Mouse (Mus musculus) liver, embryonic 12.5 days (tissue): ENCODE measurements around the gene Nipal4. TPM values are rescaled to one million over a fixed set of nuclear protein-coding genes. Genes with fewer than 3 reads are reported as not detected.
"Not testable (repeated sequence)": the region's sequence is repeated elsewhere in the genome, so short reads cannot be mapped to it uniquely, and the experiment has no call there.

Experiments
- ATAC-seq: fragments of 200-750 bp; cut with Nextera tagmentation; 2 replicates; pipeline ENCODE4 v1.8.0; 2017; ENCODE audit warnings: moderate number of reproducible peaks, mild to moderate bottlenecking, moderate library complexity
- H3K27ac ChIP-seq: fragments of 300-500 bp; sonication (generic); 2 replicates; pipeline ENCODE4 v1.5.1; 2016; ENCODE audit warnings: mild to moderate bottlenecking
- H3K27me3 ChIP-seq: fragments of 300-500 bp; sonication (generic); replicated peaks from 2 replicates; pipeline ENCODE4 v1.6.1; 2016; ENCODE audit warnings: mild to moderate bottlenecking, moderate library complexity
- H3K36me3 ChIP-seq: fragments of 300-500 bp; sonication (generic); 2 replicates; pipeline ENCODE4 v1.6.1; 2016; ENCODE audit warnings: mild to moderate bottlenecking, moderate library complexity
- H3K4me1 ChIP-seq: fragments of 300-500 bp; sonication (generic); 2 replicates; pipeline ENCODE4 v1.6.1; 2016
- H3K4me2 ChIP-seq: fragments of 300-500 bp; sonication (generic); 2 replicates; pipeline ENCODE4 v1.6.1; 2016; ENCODE audit warnings: mild to moderate bottlenecking, moderate library complexity
- H3K4me3 ChIP-seq: fragments of 300-500 bp; sonication (generic); 2 replicates; pipeline ENCODE4 v1.5.1; 2016; ENCODE audit warnings: mild to moderate bottlenecking, moderate library complexity
- H3K9ac ChIP-seq: fragments of 300-500 bp; sonication (generic); 2 replicates; pipeline ENCODE4 v1.6.1; 2016; ENCODE audit warnings: mild to moderate bottlenecking, moderate library complexity
- H3K9me3 ChIP-seq: fragments of 300-500 bp; sonication (generic); replicated peaks from 2 replicates; pipeline ENCODE4 v1.6.1; 2016; ENCODE audit warnings: mild to moderate bottlenecking, moderate library complexity
- WGBS: fragments of 180-500 bp; shearing (Covaris S2); methylation state at CpG from one replicate; pipeline ENCODE4 v1.1.7; 2016; ENCODE audit not compliant: insufficient replicate concordance; 5-methylcytosine and 5-hydroxymethylcytosine counted together
- polyA plus RNA-seq: library from polyadenylated mRNA; unstranded; fragments of >200 nt; fragmentation: Nextera tagmentation; extraction: Ambion mirVana; gene quantifications from 2 replicates; pipeline ENCODE4 v1.2.1, GENCODE M21; 2016

The Nipal4 gene
- polyA plus RNA-seq, 1 experiment from 2014 or later: 0.26 TPM

GRCm38 (mm10) chr11:46194175-46194574 is 27.9 kb upstream of the Nipal4 start:
- Histone ChIP-seq H3K9me3 (no peaks in the 10 kb centered on the region), H3K27ac (no peak overlapping the region), H3K4me2 (no peak overlapping the region), H3K4me1 (0 out of 2 replicates have a peak, but pooled peaks cover 4% of the 10 kb centered on the region), H3K4me3 (no peak overlapping the region), H3K9ac (no peak overlapping the region), H3K27me3 (no peaks in the 10 kb centered on the region), H3K36me3 (peaks cover 5% of the 10 kb centered on the region; the same call in 1 of the 2 replicates)
- ATAC-seq: no peak
- WGBS: 66% methylated on average over 4 of the region's 4 CpGs

DNA sequence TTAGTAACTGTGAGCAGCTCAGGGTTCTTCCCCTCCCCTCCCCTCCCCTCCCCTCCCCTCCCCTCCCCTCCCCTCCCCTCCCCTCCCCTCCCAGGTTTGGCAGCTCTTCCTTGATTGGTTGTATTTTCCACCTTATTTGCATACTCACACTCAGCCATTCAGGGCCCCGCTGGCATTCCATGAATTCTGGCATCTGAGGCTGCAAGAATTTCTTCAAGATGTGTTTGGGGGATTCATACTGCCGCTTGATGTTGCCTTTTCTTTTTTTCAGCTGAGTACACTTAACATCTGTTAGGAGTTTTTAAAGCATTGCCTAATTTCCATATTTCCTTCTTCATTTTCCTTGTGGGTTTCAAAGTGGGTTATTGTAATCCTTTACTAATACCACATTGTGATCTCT is 22.0 kb upstream of the Nipal4 start:
- Histone ChIP-seq H3K4me3 (no peak overlapping the region), H3K9me3 (no peaks in the 10 kb centered on the region), H3K27me3 (no peaks in the 10 kb centered on the region), H3K9ac (no peak overlapping the region), H3K4me1 (no peaks in the 10 kb centered on the region), H3K36me3 (no peaks in the 10 kb centered on the region), H3K4me2 (no peak overlapping the region), H3K27ac (no peak overlapping the region)
- WGBS: 59% methylated on average over 2 of the region's 2 CpGs
- ATAC-seq: no peak

GRCm38 (mm10) chr11:46185486-46185885 is 19.2 kb upstream of the Nipal4 start:
- Histone ChIP-seq H3K4me3 (no peak overlapping the region), H3K9ac (no peak overlapping the region), H3K36me3 (no peaks in the 10 kb centered on the region), H3K27me3 (no peaks in the 10 kb centered on the region), H3K27ac (no peak overlapping the region), H3K9me3 (no peaks in the 10 kb centered on the region), H3K4me1 (no peaks in the 10 kb centered on the region), H3K4me2 (no peak overlapping the region)
- 22% methylated on average over 4 of the region's 4 CpGs for whole genome bisulfite sequencing
- no peak for ATAC-seq

DNA sequence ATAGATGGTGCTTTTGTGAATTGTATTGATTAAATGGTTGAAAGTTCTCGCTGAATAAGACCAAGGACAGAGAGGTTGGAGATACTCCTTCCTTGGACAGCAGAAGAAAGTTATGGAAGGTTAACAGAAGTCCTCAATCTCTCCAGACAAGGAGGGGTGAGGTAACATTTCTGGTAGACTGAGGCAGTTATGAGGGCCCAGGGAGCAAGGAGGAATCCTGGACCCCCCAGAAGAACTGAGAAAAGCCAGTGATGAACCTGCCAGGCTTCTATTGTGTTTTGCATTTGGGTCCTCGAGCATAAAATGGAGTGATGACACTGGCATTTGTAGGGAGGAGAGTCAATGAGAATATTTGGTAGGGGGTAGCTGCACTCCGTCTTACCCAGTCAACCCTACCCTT is 18.6 kb upstream of the Nipal4 start:
- H3K9me3 ChIP-seq: no peaks in the 10 kb centered on the region
- H3K4me2 ChIP-seq: no peak overlapping the region
- H3K4me3 ChIP-seq: no peak overlapping the region
- 62% methylated on average over 3 of the region's 3 CpGs for WGBS
- H3K9ac ChIP-seq: no peak overlapping the region
- no peaks in the 10 kb centered on the region for H3K27me3 ChIP-seq
- H3K36me3 ChIP-seq: no peaks in the 10 kb centered on the region
- no peak overlapping the region for H3K27ac ChIP-seq
- H3K4me1 ChIP-seq: no peaks in the 10 kb centered on the region
- ATAC-seq: no peak

- 76% methylated on average over 1 of the region's 1 CpGs for WGBS
- H3K36me3 ChIP-seq, H3K27me3 ChIP-seq, H3K4me2 ChIP-seq, H3K9me3 ChIP-seq, H3K9ac ChIP-seq, H3K27ac ChIP-seq, H3K4me3 ChIP-seq, H3K4me1 ChIP-seq, ATAC-seq: not testable (repeated sequence)
Measured at GRCm38 (mm10) chr11:46182031-46182430, 15.7 kb upstream of the Nipal4 start.

DNA sequence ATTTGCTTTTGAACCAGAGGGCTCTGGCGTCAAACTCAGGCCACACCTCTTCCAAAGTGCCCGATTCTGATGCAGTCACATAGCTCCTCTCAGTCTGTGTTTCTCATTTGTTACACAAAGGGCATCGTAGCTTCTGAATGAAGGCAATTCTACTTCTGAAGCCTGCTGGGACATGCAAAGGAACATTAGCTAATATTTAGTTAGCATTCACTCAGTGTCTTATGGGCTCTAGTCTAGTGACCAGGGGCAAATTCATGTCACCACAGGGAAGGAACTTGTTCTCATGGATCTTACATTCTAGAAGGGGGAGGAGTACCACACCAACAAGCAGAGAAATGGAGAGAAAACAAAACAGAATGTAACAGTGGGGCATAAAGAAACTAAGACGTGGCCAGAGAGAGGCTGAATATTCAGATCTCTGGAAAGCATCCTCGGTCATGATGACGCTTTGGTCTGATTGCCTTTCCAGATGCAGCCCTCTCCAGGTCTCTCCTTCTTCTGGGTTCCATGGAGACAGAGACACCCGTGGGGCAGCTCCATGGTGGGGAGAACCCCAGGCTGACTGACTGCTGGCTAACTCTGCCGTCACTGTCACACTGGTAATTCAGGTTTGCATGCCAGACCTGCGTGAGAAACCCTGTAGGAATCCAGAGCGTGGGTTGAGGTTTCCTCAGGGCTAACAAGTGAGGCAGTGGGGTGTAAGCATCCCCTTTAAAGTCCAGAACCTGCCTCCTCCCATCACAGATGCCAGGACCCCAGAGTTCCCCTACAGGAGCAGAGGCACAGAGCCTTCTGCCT is 11.1 kb upstream of the Nipal4 start:
- Histone ChIP-seq H3K36me3 (no peaks in the 10 kb centered on the region), H3K4me1 (no peaks in the 10 kb centered on the region), H3K27ac (no peak overlapping the region), H3K4me2 (no peak overlapping the region), H3K9me3 (no peaks in the 10 kb centered on the region), H3K4me3 (no peak overlapping the region), H3K27me3 (no peaks in the 10 kb centered on the region), H3K9ac (no peak overlapping the region)
- no peak for ATAC-seq
- 65% methylated on average over 10 of the region's 10 CpGs for WGBS

GRCm38 (mm10) chr11:46176155-46176554 is 9.8 kb upstream of the Nipal4 start:
- Histone ChIP-seq H3K4me2 (no peak overlapping the region), H3K27me3 (no peaks in the 10 kb centered on the region), H3K27ac (no peak overlapping the region), H3K9ac (no peak overlapping the region), H3K9me3 (no peaks in the 10 kb centered on the region), H3K36me3 (no peaks in the 10 kb centered on the region), H3K4me1 (no peaks in the 10 kb centered on the region), H3K4me3 (no peak overlapping the region)
- WGBS: 83% methylated on average over 6 of the region's 6 CpGs
- no peak for ATAC-seq

GRCm38 (mm10) chr11:46172128-46172527 is 5.8 kb upstream of the Nipal4 start:
- Histone ChIP-seq H3K9ac (no peak overlapping the region), H3K27ac (no peak overlapping the region), H3K4me1 (no peaks in the 10 kb centered on the region), H3K27me3 (peaks cover 19% of the 10 kb centered on the region), H3K36me3 (no peaks in the 10 kb centered on the region), H3K9me3 (no peaks in the 10 kb centered on the region), H3K4me2 (no peak overlapping the region), H3K4me3 (no peak overlapping the region)
- ATAC-seq: no peak
- 74% methylated on average over 9 of the region's 9 CpGs for WGBS

DNA sequence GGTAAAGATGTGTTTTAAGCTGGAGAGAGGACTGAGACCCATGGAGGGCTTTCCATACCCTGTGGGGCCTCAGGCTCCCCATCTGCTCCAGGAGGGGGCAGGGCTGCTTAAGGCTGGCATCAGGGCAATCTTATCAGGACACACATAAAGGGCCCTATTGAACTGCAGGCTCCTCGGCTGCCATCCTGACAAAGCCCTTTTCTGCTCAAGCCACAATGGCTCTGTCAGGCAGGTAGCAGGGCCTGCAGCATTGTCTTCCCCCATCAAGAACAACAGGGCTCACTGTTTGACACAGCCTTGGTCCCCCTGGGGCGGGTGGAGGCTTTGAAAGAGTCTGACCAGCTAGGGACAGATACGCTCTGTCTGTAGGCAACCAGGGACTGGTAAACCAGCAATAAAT is 3.6 kb upstream of the Nipal4 start:
- no peak overlapping the region for H3K27ac ChIP-seq
- no peaks in the 10 kb centered on the region for H3K4me1 ChIP-seq
- H3K9ac ChIP-seq: no peak overlapping the region
- 55% methylated on average over 3 of the region's 3 CpGs for WGBS
- no peak overlapping the region for H3K4me2 ChIP-seq
- H3K36me3 ChIP-seq: no peaks in the 10 kb centered on the region
- ATAC-seq: no peak
- no peaks in the 10 kb centered on the region for H3K9me3 ChIP-seq
- H3K27me3 ChIP-seq: peaks cover 42% of the 10 kb centered on the region
- H3K4me3 ChIP-seq: no peak overlapping the region

GRCm38 (mm10) chr11:46168506-46168905 is 2.2 kb upstream of the Nipal4 start:
- H3K27me3 ChIP-seq: peaks cover 54% of the 10 kb centered on the region
- no peaks in the 10 kb centered on the region for H3K9me3 ChIP-seq
- no peaks in the 10 kb centered on the region for H3K4me1 ChIP-seq
- no peak overlapping the region for H3K4me2 ChIP-seq
- no peak overlapping the region for H3K9ac ChIP-seq
- H3K27ac ChIP-seq: no peak overlapping the region
- no peak overlapping the region for H3K4me3 ChIP-seq
- no peaks in the 10 kb centered on the region for H3K36me3 ChIP-seq
- ATAC-seq: no peak
- 70% methylated on average over 7 of the region's 7 CpGs for WGBS

DNA sequence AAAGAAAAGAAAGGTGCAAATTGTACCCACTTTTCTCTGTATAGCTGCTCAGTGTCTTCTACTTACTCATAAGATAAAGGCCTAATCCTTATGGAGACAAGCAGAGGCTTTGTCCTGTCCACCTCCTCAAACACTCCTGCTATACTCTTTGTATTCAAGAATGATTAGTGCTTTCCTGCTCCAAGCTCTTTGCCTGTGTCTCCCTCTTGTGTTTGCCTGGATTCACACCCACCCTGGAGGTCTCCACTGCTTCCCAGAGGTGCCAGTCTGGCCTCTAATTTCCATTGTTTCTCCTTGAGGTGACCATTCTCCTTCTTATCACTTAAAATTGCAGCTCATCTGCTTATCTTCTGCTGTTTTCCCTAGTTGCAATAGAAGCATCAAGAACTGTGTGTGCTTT is 8.8 kb downstream of the Nipal4 start:
- Histone ChIP-seq H3K9ac (no peak overlapping the region), H3K27me3 (no peaks in the 10 kb centered on the region), H3K27ac (no peak overlapping the region), H3K9me3 (no peaks in the 10 kb centered on the region), H3K4me3 (no peak overlapping the region), H3K4me2 (no peak overlapping the region), H3K36me3 (no peaks in the 10 kb centered on the region), H3K4me1 (no peaks in the 10 kb centered on the region)
- ATAC-seq: no peak

DNA sequence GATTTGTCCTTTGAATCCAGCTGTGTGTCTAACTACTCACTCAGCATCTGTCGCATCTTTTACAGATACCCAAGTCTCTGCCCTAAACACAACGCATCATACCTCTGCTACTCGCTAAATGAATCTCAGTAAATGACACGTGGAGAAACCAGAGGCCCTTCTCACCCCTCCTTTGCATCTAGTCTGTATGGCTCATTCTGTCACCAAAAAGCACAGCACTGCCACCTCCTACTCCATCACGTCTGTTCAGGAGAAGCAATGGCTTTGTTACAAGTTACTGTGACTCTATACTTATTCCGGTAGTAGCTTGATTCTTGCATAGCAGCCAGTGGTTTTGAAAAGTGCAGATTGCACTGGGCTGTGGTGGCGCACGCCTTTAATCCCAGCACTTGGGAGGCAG is 9.4 kb downstream of the Nipal4 start:
- Histone ChIP-seq H3K27ac (no peak overlapping the region), H3K9me3 (no peaks in the 10 kb centered on the region), H3K4me1 (no peaks in the 10 kb centered on the region), H3K4me3 (no peak overlapping the region), H3K9ac (no peak overlapping the region), H3K36me3 (no peaks in the 10 kb centered on the region), H3K27me3 (no peaks in the 10 kb centered on the region), H3K4me2 (no peak overlapping the region)
- 70% methylated on average over 8 of the region's 8 CpGs for WGBS
- no peak for ATAC-seq

DNA sequence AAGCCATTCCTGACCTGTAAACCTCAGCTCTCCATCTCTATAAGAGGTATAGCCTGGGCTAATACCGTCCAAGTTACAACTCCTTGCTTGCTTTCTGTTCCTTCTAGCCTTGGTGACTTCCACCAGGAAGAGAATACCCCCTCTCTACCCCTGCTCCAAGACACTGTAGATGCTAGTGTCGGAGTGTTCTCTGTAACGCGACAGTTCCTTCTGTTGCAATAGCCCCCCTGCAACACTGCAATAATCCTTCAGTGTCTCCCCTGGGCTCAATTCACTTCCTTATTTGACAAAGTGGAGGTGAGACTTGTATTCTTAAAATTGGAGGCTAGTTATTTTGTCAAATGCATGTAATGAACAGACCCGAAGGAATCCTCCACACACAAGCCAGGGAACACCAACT is 19.7 kb downstream of the Nipal4 start:
- no peak overlapping the region for H3K4me3 ChIP-seq
- H3K4me2 ChIP-seq: no peak overlapping the region
- H3K36me3 ChIP-seq: no peaks in the 10 kb centered on the region
- no peak overlapping the region for H3K27ac ChIP-seq
- no peaks in the 10 kb centered on the region for H3K9me3 ChIP-seq
- H3K4me1 ChIP-seq: no peaks in the 10 kb centered on the region
- 74% methylated on average over 5 of the region's 5 CpGs for WGBS
- ATAC-seq: no peak
- no peaks in the 10 kb centered on the region for H3K27me3 ChIP-seq
- no peak overlapping the region for H3K9ac ChIP-seq
